Mouse (Mus musculus): ENCODE measurements around the gene Tfr2. TPM values are rescaled to one million over a fixed set of nuclear protein-coding genes. Genes with fewer than 3 reads are reported as not detected.
A peak's percentile ranks its signal among the peaks of the same experiment; 100 is the strongest.

Gene Tfr2
- 2.3 and 3.1 TPM in 2 replicates for polyA plus RNA-seq (2015; fragmentation: Nextera tagmentation; extraction: Ambion mirVana)

DNA sequence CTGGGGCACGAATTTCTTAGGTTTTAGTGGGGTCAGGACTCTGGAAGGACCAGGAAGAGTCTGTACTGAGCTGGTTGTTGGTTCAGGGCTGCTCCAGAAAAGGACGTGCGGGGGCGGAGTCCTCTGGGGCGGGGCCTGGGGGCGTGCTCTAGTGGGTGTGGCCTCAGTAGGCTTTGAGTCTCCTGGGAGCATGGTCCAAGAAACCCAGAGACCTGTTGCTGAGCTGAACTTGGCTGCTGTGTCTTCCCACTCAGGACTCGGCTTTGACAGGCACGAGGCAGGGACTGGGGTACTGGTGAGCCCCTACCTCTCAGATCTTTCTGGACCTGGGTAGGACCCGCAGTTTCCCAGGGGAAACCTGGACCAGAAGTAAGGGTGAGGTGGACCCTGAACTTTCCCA, at the start of gene Tfr2:
Gene Tfr2 (plus strand): TSS at position 176 of the 400 bp plus-strand sequence.
- 38% methylated on average over 9 of the region's 9 CpGs for WGBS
- no peak within 1 kb of the TSS for H3K4me3 ChIP-seq (replicated peaks; ENCODE audit: low read length)

DNA sequence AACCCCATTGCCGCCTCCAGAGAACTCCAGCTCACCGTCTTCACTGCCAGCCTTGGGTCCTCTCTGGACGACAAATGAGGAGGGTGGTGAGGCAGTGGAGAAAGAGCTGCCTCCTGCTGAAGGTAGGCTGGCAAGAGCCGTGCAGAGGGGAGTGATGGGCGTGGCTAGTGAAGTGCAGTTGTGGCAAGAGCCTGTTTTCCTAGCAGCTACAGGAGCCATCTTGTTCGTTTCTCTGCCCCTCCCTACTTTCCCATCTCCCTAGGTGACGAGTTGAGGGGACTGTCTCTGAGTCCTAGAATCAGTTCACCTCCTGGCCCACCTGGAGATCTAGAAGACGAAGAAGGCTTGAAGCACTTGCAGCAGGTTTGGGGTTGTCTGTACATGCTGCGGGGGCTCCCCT, 47.8 kb upstream of the Tfr2 start:
- WGBS: 78% methylated on average over 9 of the region's 9 CpGs
- Histone ChIP-seq H3K27me3 (replicated peaks; ENCODE audit: control insufficient read depth, insufficient read depth, low read length) (no peaks in the 10 kb centered on the region), H3K9me3 (ENCODE audit: control insufficient read depth, low read length) (no peaks in the 10 kb centered on the region), H3K4me3 (replicated peaks; ENCODE audit: low read length) (no peak overlapping the region), H3K27ac (ENCODE audit: low read length) (no peak overlapping the region), H3K4me1 (replicated peaks; ENCODE audit: control insufficient read depth, insufficient read depth, low read length) (peaks cover 3% of the 10 kb centered on the region; the same call in 1 of the 2 replicates), H3K4me2 (ENCODE audit: low read length) (no peak overlapping the region), H3K36me3 (ENCODE audit: control insufficient read depth, insufficient read depth) (peaks cover 27% of the 10 kb centered on the region), H3K9ac (replicated peaks; ENCODE audit: low read depth, low read length) (no peak overlapping the region)
- no peak for ATAC-seq

More for the DNA sequence above, at the start of gene Tfr2:
- H3K9me3 ChIP-seq (ENCODE audit: control insufficient read depth, low read length): no peaks in the 10 kb centered on the region
- no peaks in the 10 kb centered on the region; the same call in 1 of the 2 replicates for H3K4me1 ChIP-seq (replicated peaks; ENCODE audit: control insufficient read depth, insufficient read depth, low read length)
- H3K27me3 ChIP-seq (replicated peaks; ENCODE audit: control insufficient read depth, insufficient read depth, low read length): no peaks in the 10 kb centered on the region; the same call in 1 of the 2 replicates
- no peak within 1 kb of the TSS for H3K4me2 ChIP-seq (ENCODE audit: low read length)
- ATAC-seq: no peak
- H3K9ac ChIP-seq (replicated peaks; ENCODE audit: low read depth, low read length): no peak within 1 kb of the TSS
- peaks cover 5% of the 10 kb centered on the region for H3K36me3 ChIP-seq (ENCODE audit: control insufficient read depth, insufficient read depth)
- no peak within 1 kb of the TSS for H3K27ac ChIP-seq (ENCODE audit: low read length)

- Histone ChIP-seq H3K9me3 (ENCODE audit: control insufficient read depth, low read length) (no peaks in the 10 kb centered on the region), H3K27me3 (replicated peaks; ENCODE audit: control insufficient read depth, insufficient read depth, low read length) (no peaks in the 10 kb centered on the region), H3K4me3 (replicated peaks; ENCODE audit: low read length) (no peak overlapping the region), H3K4me1 (replicated peaks; ENCODE audit: control insufficient read depth, insufficient read depth, low read length) (peaks cover 5% of the 10 kb centered on the region; the same call in 1 of the 2 replicates), H3K4me2 (ENCODE audit: low read length) (no peak overlapping the region), H3K9ac (replicated peaks; ENCODE audit: low read depth, low read length) (no peak overlapping the region), H3K27ac (ENCODE audit: low read length) (no peak overlapping the region), H3K36me3 (ENCODE audit: control insufficient read depth, insufficient read depth) (peaks cover 33% of the 10 kb centered on the region)
- ATAC-seq: no peak
- WGBS: 84% methylated on average over 11 of the region's 11 CpGs
Observed at GRCm38 (mm10) chr5:137522711-137523110, 46.9 kb upstream of the Tfr2 start.

DNA sequence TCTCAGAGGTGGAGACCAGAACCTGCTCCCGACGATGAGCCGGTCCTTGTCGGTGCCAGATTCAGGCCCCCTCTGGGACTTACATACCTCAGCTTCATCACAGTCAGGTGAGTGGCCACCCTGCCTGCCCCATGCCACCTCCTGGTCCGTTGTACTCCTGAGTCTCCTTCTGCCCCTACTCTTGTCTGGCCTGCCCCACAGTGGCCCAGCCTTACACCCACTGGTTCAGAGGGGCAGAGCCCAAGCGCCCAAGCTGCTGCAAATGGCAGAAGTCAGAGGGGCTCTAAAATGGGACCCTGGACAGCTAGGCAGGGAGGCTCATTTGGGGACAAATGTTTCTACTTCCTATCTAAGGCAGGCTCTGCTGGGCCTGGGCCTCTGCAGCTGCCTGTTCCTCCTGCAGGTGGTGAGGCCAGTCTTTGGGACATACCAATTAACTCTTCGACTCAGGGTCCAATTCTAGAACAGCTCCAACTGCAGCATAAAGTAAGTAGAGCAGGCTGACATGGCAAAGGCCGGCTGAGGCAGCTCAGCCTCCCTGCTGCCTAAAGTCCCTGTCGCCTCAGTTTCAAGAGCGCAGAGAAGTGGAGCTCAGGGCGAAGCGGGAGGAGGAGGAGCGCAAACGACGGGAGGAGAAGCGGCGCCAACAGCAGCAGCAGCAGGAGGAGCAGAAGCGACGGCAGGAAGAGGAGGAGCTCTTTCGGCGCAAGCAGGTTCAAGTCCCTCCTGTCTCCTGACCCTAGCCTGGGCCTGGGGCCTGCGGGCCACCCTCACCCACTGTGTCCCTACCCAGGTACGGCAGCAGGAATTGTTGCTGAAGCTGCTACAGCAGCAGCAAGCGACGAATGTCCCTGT, 46.0 kb upstream of the Tfr2 start:
- Histone ChIP-seq H3K27me3 (replicated peaks; ENCODE audit: control insufficient read depth, insufficient read depth, low read length) (no peaks in the 10 kb centered on the region), H3K4me1 (replicated peaks; ENCODE audit: control insufficient read depth, insufficient read depth, low read length) (peaks cover 5% of the 10 kb centered on the region; the same call in 1 of the 2 replicates), H3K9me3 (ENCODE audit: control insufficient read depth, low read length) (no peaks in the 10 kb centered on the region), H3K9ac (replicated peaks; ENCODE audit: low read depth, low read length) (no peak overlapping the region), H3K27ac (ENCODE audit: low read length) (no peak overlapping the region), H3K36me3 (ENCODE audit: control insufficient read depth, insufficient read depth) (peaks cover 39% of the 10 kb centered on the region), H3K4me2 (ENCODE audit: low read length) (no peak overlapping the region), H3K4me3 (replicated peaks; ENCODE audit: low read length) (no peak overlapping the region)
- WGBS: 83% methylated on average over 25 of the region's 25 CpGs
- no peak for ATAC-seq

GRCm38 (mm10) chr5:137524251-137524515, 45.5 kb upstream of the Tfr2 start:
- H3K4me2 ChIP-seq (ENCODE audit: low read length): no peak overlapping the region
- 86% methylated on average over 8 of the region's 8 CpGs for WGBS
- peaks cover 6% of the 10 kb centered on the region for H3K4me1 ChIP-seq (replicated peaks; ENCODE audit: control insufficient read depth, insufficient read depth, low read length)
- peaks cover 44% of the 10 kb centered on the region for H3K36me3 ChIP-seq (ENCODE audit: control insufficient read depth, insufficient read depth)
- H3K9me3 ChIP-seq (ENCODE audit: control insufficient read depth, low read length): no peaks in the 10 kb centered on the region
- H3K9ac ChIP-seq (replicated peaks; ENCODE audit: low read depth, low read length): no peak overlapping the region
- no peaks in the 10 kb centered on the region for H3K27me3 ChIP-seq (replicated peaks; ENCODE audit: control insufficient read depth, insufficient read depth, low read length)
- H3K4me3 ChIP-seq (replicated peaks; ENCODE audit: low read length): no peak overlapping the region
- no peak for ATAC-seq
- no peak overlapping the region for H3K27ac ChIP-seq (ENCODE audit: low read length)

GRCm38 (mm10) chr5:137524671-137525070, 45.0 kb upstream of the Tfr2 start:
- H3K4me2 ChIP-seq (ENCODE audit: low read length): no peak overlapping the region
- WGBS: 91% methylated on average over 13 of the region's 13 CpGs
- no peaks in the 10 kb centered on the region for H3K27me3 ChIP-seq (replicated peaks; ENCODE audit: control insufficient read depth, insufficient read depth, low read length)
- no peaks in the 10 kb centered on the region for H3K9me3 ChIP-seq (ENCODE audit: control insufficient read depth, low read length)
- H3K36me3 ChIP-seq (ENCODE audit: control insufficient read depth, insufficient read depth): peaks cover 48% of the 10 kb centered on the region
- H3K9ac ChIP-seq (replicated peaks; ENCODE audit: low read depth, low read length): no peak overlapping the region
- H3K4me1 ChIP-seq (replicated peaks; ENCODE audit: control insufficient read depth, insufficient read depth, low read length): peaks cover 10% of the 10 kb centered on the region
- no peak for ATAC-seq
- no peak overlapping the region for H3K27ac ChIP-seq (ENCODE audit: low read length)
- H3K4me3 ChIP-seq (replicated peaks; ENCODE audit: low read length): no peak overlapping the region

DNA sequence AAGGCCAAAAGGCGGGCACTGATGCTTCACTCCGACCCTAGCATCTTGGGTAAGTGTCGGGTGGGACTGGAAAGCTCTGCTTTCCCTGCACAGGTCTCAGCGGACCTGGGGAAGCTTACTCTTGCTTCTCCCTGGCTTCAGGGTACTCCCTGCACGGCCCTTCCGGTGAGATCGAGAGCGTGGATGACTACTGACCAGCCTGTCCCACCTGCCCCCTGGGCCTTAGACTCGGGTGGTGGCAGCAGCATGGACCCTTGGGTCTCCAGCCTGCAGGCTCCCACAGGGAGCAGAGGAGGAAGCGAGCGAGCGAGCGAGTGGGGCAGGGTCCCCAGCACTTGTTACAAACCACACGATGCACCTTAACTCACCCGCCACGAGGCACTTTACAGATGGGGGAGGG, 44.1 kb upstream of the Tfr2 start:
- no peak for ATAC-seq
- H3K4me2 ChIP-seq (ENCODE audit: low read length): no peak overlapping the region
- WGBS: 76% methylated on average over 16 of the region's 16 CpGs
- H3K27me3 ChIP-seq (replicated peaks; ENCODE audit: control insufficient read depth, insufficient read depth, low read length): no peaks in the 10 kb centered on the region
- H3K36me3 ChIP-seq (ENCODE audit: control insufficient read depth, insufficient read depth): peaks cover 48% of the 10 kb centered on the region
- H3K9me3 ChIP-seq (ENCODE audit: control insufficient read depth, low read length): no peaks in the 10 kb centered on the region
- no peak overlapping the region for H3K4me3 ChIP-seq (replicated peaks; ENCODE audit: low read length)
- H3K27ac ChIP-seq (ENCODE audit: low read length): peak overlapping the region; percentile 33; the same call in 1 of the 2 replicates
- H3K9ac ChIP-seq (replicated peaks; ENCODE audit: low read depth, low read length): no peak overlapping the region
- H3K4me1 ChIP-seq (replicated peaks; ENCODE audit: control insufficient read depth, insufficient read depth, low read length): peaks cover 18% of the 10 kb centered on the region

GRCm38 (mm10) chr5:137526192-137526936, 43.3 kb upstream of the Tfr2 start:
- H3K4me1 ChIP-seq (replicated peaks; ENCODE audit: control insufficient read depth, insufficient read depth, low read length): peaks cover 20% of the 10 kb centered on the region

DNA sequence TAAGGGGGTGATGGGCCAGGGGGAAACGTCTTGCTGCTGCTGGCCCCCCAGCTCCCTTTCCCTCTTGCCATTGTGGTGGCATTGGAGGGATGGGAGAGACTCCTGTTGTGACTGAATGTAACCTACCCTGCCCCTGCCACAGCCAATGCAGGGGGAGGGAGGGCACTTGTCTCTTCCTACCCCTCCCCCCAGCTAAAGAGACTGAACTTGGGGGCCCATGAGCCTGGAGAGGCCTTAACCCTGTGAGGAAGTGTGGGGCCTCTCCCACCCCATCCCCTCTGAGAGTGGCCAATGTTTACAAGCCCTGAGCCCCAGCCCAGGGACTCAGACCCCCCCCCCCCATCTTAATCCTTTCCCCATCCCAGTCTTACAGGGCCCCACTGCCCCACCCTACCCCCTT, 42.2 kb upstream of the Tfr2 start:
- 43% methylated on average over 1 of the region's 1 CpGs for WGBS
- ATAC-seq: no peak
- H3K4me1 ChIP-seq (replicated peaks; ENCODE audit: control insufficient read depth, insufficient read depth, low read length): peaks cover 20% of the 10 kb centered on the region
- no peak overlapping the region for H3K9ac ChIP-seq (replicated peaks; ENCODE audit: low read depth, low read length)
- H3K36me3 ChIP-seq (ENCODE audit: control insufficient read depth, insufficient read depth): peaks cover 46% of the 10 kb centered on the region
- no peak overlapping the region for H3K4me3 ChIP-seq (replicated peaks; ENCODE audit: low read length)
- peak overlapping the region; percentile 33; the same call in 1 of the 2 replicates for H3K27ac ChIP-seq (ENCODE audit: low read length)
- H3K9me3 ChIP-seq (ENCODE audit: control insufficient read depth, low read length): no peaks in the 10 kb centered on the region
- H3K27me3 ChIP-seq (replicated peaks; ENCODE audit: control insufficient read depth, insufficient read depth, low read length): no peaks in the 10 kb centered on the region
- H3K4me2 ChIP-seq (ENCODE audit: low read length): no peak overlapping the region

More at GRCm38 (mm10) chr5:137526192-137526936, 43.3 kb upstream of the Tfr2 start:
- H3K36me3 ChIP-seq (ENCODE audit: control insufficient read depth, insufficient read depth): peaks cover 46% of the 10 kb centered on the region
- H3K9me3 ChIP-seq (ENCODE audit: control insufficient read depth, low read length): no peaks in the 10 kb centered on the region
- no peaks in the 10 kb centered on the region for H3K27me3 ChIP-seq (replicated peaks; ENCODE audit: control insufficient read depth, insufficient read depth, low read length)
- 28% methylated on average over 16 of the region's 16 CpGs for WGBS
- no peak overlapping the region for H3K4me2 ChIP-seq (ENCODE audit: low read length)
- no peak overlapping the region for H3K9ac ChIP-seq (replicated peaks; ENCODE audit: low read depth, low read length)
- H3K4me3 ChIP-seq (replicated peaks; ENCODE audit: low read length): no peak overlapping the region
- ATAC-seq: no peak
- peak overlapping the region; percentile 50 for H3K27ac ChIP-seq (ENCODE audit: low read length)
